Comparison of ENCODE assay signal across 12 mouse cellular contexts in the genomic region with DNA sequence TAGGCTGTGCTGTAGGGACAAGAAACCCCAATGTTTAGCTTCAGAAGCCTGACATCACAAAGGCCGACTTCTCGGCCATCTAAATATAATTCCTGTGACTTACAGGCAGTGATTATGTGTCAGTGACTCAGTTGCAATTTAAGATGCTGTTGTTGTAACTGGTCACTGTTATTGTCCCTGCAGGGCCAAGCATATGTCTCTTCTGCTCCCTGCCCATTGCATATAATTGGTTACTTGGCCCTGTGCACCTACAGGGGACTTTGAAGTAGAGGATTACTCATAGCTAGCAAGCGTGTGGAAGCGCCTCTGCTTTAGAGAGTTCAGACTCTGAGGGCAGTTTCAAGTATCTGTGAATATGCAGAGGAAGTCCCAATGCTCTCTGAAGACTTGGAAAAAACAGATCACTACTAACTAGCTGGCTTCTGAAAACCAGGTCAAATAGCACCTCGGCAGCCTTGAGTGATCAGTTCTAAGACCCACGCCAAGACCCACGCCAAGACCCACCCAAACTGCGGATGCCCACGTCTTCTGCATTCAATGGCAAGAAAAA. TPM values are rescaled to one million over a fixed set of nuclear protein-coding genes. Genes with fewer than 3 reads are reported as not detected.
"Had no signal": no experiment of that assay in that cellular context is flagged by ENCODE, and none has a peak within 500 bp of the region (broad histone marks: within the 10 kb centered on the region; RNA-seq: fewer than 3 reads in every experiment).

No protein-coding gene starts in this region.

- DNase-seq: kidney, adult 9 months; kidney, postnatal 4 days; lung, adult 18-20 months; lung, postnatal 36 days; midbrain, embryonic 14.5 days; right cerebral cortex, postnatal 14 days; thymus, postnatal 4 days had no signal

- H3K4me2 ChIP-seq: limb, embryonic 15.5 days had no signal

- H3K36me3 ChIP-seq: midbrain, embryonic 10.5 days had no signal

- H3K27ac ChIP-seq: limb, embryonic 15.5 days; liver, embryonic 14.5 days; midbrain, embryonic 10.5 days had no signal

- H3K9ac ChIP-seq: limb, embryonic 15.5 days; liver, embryonic 14.5 days had no signal

- H3K9me3 ChIP-seq: limb, embryonic 15.5 days had no signal

- H3K4me3 ChIP-seq: limb, embryonic 15.5 days; midbrain, embryonic 10.5 days had no signal

- H3K27me3 ChIP-seq: limb, embryonic 15.5 days had no signal

RNA-seq across cellular contexts. Expression of a gene that starts 32.2 kb away (rescaled TPM):
- total RNA-seq: megakaryocyte, adult 5-6 weeks; monocyte, adult 5-6 weeks had no signal
